Mouse (Mus musculus) macrophage (primary cell): ENCODE results near the gene Lrrc4c. TPM values are rescaled to one million over a fixed set of nuclear protein-coding genes. Genes with fewer than 3 reads are reported as not detected.

Experiments used
- H3K27ac ChIP-seq: fragments of 350-480 bp; formaldehyde crosslinking; 2 replicates; pipeline ENCODE4 v1.9.0; 2021
- H3K36me3 ChIP-seq: fragments of 350-480 bp; formaldehyde crosslinking; 2 replicates; pipeline ENCODE4 v1.9.0; 2021; ENCODE audit errors: inconsistent target
- H3K4me3 ChIP-seq: fragments of 350-480 bp; formaldehyde crosslinking; 2 replicates; pipeline ENCODE4 v1.9.0; 2021; ENCODE audit errors: inconsistent target
- H3K79me2 ChIP-seq: fragments of 350-480 bp; formaldehyde crosslinking; 2 replicates; pipeline ENCODE4 v1.9.0; 2021; ENCODE audit errors: inconsistent target
- WGBS: methylation state at CpG from one replicate; pipeline ENCODE4 v1.1.7; 2026; ENCODE audit warnings: inconsistent platforms; ENCODE audit not compliant: missing documents; 5-methylcytosine and 5-hydroxymethylcytosine counted together
- polyA plus RNA-seq: library from polyadenylated mRNA; stranded (reverse); fragments of 250-400 nt; gene quantifications from 3 replicates; pipeline ENCODE4 v1.2.4, GENCODE M21; 2018; ENCODE audit warnings: inconsistent platforms

The Lrrc4c gene
- polyA plus RNA-seq, 1 experiment from 2014 or later = not detected

DNA sequence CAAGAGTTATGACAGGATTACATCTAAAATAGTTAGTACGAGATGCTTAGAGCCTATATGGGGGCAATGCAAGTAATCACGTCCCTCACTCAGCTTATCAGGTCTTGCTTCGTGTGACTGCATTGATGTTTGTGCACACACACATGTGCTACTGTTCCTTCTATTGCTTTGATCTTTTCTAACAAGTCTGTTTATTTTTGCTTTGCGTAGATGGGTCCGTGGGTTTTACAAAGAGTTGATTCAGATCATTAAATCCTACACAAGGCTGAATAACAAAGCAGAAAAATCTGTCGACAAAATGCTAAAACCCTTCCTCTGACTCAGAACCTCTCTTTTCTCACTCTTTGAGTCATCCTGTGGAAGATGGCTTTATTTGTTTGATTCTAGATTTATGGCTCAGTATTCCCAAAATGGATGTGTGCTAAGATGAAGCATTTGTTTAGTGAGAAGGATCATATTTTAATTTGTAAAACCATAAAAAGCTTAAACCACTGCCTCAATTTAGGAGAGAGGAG lies 300.8 kb downstream of the Lrrc4c start:
- H3K4me3 ChIP-seq = no peak overlapping the region
- no peaks in the 10 kb centered on the region for H3K79me2 ChIP-seq
- H3K36me3 ChIP-seq = no peaks in the 10 kb centered on the region
- no peak overlapping the region for H3K27ac ChIP-seq
- 85% methylated on average over 6 of the region's 6 CpGs for WGBS

DNA sequence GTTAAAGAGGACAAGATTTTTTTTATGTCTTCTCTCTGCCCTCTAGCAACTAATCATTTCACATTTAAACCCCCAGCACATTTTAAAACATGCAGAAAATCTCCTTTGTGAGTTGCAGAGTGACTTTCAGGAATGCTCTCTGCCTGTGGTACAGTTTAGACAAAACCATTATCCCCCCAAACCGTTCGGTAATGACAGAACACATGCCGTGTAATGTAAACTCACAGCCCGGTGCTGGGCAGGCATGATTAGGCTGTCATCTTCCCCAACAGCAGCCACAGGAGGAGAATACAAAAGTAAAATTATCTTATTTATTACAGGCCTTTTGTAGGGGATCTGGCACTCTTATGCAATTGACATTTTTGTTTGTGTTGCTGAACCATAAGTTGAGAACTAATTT lies 349.1 kb downstream of the Lrrc4c start:
- WGBS = 80% methylated on average over 4 of the region's 4 CpGs
- Histone ChIP-seq H3K36me3 (no peaks in the 10 kb centered on the region), H3K4me3 (no peak overlapping the region), H3K27ac (no peak overlapping the region), H3K79me2 (no peaks in the 10 kb centered on the region)

DNA sequence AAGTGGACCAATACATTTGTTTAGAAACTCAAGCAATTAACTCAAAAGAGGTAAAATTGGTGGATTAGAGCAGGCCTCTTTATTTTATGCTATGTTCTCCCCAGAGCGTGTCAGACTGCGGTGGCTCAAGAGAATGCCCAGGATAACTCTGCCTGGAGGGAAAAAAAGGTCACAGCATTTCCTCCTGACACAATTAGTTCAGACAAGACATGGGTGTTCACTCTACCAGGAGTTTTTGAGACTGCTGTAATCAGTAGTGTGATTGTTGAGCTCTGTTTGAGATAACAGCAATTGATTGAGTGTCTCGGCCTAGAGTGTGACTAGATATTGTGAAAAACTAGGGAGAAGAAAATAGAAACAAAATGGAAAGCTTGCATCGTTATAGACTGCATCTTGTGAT lies 363.8 kb downstream of the Lrrc4c start:
- 89% methylated on average over 4 of the region's 4 CpGs for WGBS
- H3K4me3 ChIP-seq = no peak overlapping the region
- H3K27ac ChIP-seq = no peak overlapping the region
- H3K36me3 ChIP-seq = no peaks in the 10 kb centered on the region
- H3K79me2 ChIP-seq = no peaks in the 10 kb centered on the region

DNA sequence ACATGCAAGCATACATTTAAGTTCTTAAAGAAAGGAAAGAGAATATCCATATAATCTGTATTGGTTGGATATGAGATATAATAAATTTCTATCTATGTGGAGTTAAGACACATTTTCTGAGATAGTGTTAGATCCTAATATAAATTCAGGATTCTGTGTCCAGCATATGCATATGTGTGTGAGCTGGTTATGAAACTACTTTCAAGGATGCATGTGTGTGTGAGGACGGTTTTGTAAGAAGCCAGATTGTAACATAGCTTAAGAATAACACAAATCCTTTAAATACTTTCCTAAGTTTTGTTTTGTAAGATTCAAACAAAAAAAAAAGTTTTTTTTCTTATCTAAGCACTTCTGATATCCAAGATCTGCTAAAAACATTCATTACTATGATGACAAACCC lies 367.4 kb downstream of the Lrrc4c start:
- Histone ChIP-seq H3K36me3 (no peaks in the 10 kb centered on the region), H3K4me3 (no peak overlapping the region), H3K79me2 (no peaks in the 10 kb centered on the region), H3K27ac (no peak overlapping the region)
- 71% methylated on average over 1 of the region's 1 CpGs for WGBS

DNA sequence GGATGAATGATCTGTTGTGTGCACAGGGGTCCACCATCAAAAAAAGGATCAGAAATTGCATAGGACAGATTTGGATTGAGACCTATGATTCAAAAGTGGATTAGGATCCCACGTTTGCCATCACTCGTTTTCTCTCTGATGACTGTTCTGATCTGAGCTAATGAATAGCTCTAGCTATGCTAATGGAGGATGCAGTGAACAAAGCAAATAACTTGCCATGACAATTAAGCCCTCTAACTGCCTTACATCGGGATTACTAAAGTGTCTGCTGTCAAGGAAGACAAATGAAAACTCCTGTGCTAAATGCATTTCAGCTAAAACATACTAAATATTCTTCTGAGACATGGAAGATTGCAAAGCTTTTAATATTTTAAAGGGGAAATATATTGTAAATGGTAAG lies 387.0 kb downstream of the Lrrc4c start:
- Histone ChIP-seq H3K79me2 (no peaks in the 10 kb centered on the region), H3K36me3 (no peaks in the 10 kb centered on the region), H3K4me3 (no peak overlapping the region), H3K27ac (no peak overlapping the region)
- 52% methylated on average over 3 of the region's 3 CpGs for WGBS

DNA sequence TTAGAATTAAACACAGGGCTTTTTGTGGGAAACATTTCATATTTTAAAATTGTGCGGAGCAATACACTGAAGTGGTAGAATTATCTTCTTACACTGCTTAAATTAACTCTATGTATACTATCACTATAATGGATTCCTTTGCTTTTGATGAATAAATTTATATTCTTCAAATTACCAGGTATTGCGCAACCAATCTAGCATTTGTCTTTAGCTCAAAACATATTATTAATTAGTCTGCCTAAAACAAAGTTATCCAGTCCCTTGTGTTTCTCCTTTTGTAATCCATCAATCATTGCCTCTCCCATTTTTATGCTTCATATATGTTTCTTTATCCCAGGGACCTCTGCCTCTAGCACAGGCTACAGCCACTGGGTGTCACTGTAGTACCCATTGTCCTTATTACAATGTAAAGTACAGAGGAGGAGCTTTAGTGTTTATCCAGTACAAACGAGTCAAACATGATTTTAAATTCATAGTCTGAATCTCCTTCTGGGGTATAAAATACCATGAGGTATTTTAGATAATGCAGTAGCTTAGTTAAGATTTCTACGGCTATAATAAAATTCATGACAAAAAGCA lies 389.9 kb downstream of the Lrrc4c start:
- Histone ChIP-seq H3K36me3 (no peaks in the 10 kb centered on the region), H3K4me3 (no peak overlapping the region), H3K79me2 (no peaks in the 10 kb centered on the region), H3K27ac (no peak overlapping the region)
- 70% methylated on average over 4 of the region's 4 CpGs for WGBS

DNA sequence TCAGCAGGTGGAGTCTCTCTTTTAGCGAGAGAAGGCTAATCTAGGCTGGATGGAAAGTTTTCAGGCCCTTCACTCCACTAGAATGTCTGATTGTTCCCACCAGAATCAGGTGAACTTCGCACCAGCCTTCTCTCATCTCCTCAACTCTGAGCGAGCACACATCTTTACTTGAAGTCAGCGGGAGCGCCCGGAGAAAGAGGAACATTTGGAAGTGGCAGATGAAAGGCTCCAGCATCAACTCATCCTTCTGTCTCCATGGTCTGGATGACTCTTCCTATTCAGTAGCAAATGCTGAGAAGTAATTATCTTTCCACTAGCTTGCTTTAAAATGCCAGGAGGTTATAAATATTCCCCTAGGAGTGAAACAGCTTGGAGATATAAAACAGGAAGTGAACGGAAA lies 396.6 kb downstream of the Lrrc4c start:
- no peaks in the 10 kb centered on the region for H3K36me3 ChIP-seq
- no peak overlapping the region for H3K4me3 ChIP-seq
- no peak overlapping the region for H3K27ac ChIP-seq
- WGBS = 84% methylated on average over 7 of the region's 7 CpGs
- H3K79me2 ChIP-seq = no peaks in the 10 kb centered on the region

DNA sequence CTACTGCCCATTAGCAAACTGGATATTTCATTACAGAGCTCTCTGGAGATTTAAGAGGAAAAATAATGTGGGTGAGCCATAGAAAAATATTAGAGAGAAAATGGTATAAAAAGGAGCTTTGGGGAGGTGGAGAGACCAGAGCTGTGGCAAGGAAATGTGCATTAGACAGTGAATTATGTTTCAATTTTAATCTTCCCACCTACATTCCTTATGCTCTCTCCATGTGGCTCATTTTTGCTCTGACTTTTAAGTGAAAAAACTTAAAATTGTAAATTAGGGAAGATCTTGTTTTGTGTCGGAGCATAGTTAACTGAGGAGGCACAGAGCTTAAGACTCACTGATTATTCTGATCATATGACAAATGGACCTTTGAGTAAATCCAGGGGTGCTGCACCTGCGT lies 399.4 kb downstream of the Lrrc4c start:
- Histone ChIP-seq H3K36me3 (no peaks in the 10 kb centered on the region), H3K79me2 (no peaks in the 10 kb centered on the region), H3K4me3 (no peak overlapping the region), H3K27ac (no peak overlapping the region)
- WGBS = 75% methylated on average over 2 of the region's 2 CpGs

DNA sequence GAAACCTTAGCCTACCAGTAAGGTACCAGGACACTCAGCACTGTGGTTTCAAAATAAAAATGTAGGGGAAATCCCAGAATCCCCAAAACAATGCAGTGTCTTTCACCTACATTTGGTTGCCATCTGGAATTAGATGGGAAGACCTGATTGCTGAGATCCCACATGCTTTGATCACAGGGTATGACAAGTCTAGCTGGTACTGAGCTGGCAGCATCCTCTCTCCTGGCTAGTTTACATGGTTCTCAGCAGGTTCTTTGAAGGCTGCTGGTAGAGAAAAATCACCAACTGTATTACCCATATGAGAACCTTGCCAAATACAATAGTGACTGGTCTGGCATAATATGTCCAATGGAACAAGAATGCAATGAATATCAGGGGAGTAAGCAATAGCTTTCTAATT lies 405.4 kb downstream of the Lrrc4c start:
- H3K4me3 ChIP-seq = no peak overlapping the region
- H3K79me2 ChIP-seq = no peaks in the 10 kb centered on the region
- H3K27ac ChIP-seq = no peak overlapping the region
- H3K36me3 ChIP-seq = no peaks in the 10 kb centered on the region

DNA sequence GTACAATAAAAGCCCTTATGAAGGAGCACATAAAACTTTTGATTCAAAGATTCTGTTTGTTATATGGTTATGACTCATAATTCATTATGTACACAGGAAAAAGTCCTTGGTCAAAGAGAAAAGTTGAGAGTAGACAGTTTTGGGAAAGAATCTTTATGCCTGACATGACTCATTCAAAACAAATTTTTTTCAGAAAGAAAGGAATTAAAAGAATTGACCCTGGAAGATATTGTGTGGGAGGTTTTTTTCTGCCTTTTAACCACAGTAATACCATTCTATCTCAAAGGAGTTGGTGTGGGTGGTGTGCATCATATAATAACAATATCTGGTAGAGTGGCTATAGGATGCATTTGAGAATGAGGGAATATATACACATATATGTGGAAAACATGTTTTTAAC lies 418.1 kb downstream of the Lrrc4c start:
- Histone ChIP-seq H3K4me3 (no peak overlapping the region), H3K27ac (no peak overlapping the region), H3K36me3 (no peaks in the 10 kb centered on the region), H3K79me2 (no peaks in the 10 kb centered on the region)

DNA sequence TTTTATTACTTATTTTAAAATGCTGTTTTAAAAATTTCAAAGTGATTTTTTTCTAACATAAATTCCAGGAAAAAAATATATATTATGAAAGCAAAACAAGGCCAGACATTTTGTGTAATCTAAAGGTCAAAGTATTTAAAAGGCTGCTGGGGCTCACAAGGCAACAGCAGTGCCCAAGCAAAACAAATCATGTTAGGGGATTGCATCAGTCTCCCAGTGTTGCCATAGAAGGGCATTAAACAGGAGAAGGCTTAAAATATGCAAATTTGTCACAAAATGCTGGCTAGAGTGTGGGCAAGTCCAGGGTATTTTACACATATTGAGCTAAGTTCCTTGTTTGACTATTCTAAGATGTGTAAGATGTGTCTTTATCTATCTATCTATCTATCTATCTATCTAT lies 437.1 kb downstream of the Lrrc4c start:
- Histone ChIP-seq H3K79me2 (no peaks in the 10 kb centered on the region), H3K4me3 (no peak overlapping the region), H3K36me3 (no peaks in the 10 kb centered on the region), H3K27ac (no peak overlapping the region)

DNA sequence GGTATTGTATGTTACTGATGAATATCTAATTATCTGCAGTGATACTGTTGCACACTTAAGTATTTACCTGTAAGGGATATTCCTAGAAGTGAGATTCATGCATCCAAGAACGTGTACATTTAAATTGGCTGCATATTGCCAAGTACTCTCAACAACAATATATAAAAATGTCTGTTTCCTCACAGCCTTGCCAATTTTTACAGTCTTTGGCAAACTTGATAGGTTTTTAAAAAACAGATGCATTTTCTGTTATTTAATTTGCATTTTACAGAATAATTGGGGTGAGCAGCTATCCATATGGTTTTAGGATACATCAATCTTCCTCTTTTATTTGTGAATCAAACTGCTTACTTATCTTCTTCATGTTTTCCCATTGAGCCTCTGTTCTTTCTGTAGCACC lies 439.7 kb downstream of the Lrrc4c start:
- no peak overlapping the region for H3K4me3 ChIP-seq
- 86% methylated on average over 1 of the region's 1 CpGs for WGBS

DNA sequence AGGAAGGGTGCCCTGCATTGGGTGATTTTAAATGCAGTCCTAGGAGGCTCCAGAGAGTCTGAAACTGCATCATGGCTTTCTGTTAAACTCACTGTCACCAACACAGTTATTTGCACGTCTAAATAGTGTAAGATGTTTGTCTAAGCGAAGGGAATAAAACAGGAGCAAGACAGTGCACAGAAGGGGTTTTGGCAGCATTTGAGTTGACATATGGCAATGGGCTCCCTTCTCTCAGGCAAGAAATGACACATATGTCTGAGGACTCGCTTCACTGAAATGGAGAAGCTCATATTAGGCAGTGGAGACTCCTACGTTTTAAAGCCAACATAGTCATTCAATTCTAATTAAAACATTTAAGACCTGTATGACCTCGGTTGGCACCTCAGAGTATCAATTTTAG lies 445.6 kb downstream of the Lrrc4c start:
- no peaks in the 10 kb centered on the region for H3K36me3 ChIP-seq
- H3K79me2 ChIP-seq = no peaks in the 10 kb centered on the region
- H3K4me3 ChIP-seq = no peak overlapping the region
- no peak overlapping the region for H3K27ac ChIP-seq
- 85% methylated on average over 5 of the region's 5 CpGs for WGBS

More for the DNA sequence above, 439.7 kb downstream of the Lrrc4c start:
- Histone ChIP-seq H3K36me3 (no peaks in the 10 kb centered on the region), H3K27ac (no peak overlapping the region), H3K79me2 (no peaks in the 10 kb centered on the region)

DNA sequence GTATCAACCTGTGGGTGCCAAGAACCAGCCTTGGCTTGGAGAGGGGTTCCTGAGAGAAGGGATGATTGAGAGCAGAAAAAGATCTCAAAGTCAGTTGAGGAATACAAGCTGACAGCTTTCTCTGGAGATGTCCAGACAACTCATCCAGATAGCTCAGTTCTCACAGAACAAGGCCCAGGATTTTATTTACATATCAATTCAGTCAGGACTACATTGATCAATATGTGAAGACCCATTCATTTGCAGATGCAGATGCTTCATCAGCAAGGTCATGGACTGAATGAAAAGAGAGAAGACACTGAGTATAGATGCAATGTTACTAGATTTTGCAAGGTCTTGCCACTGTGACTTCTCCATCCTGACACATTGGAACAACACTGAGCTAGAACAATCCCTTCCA lies 457.4 kb downstream of the Lrrc4c start:
- Histone ChIP-seq H3K4me3 (no peak overlapping the region), H3K36me3 (no peaks in the 10 kb centered on the region), H3K27ac (no peak overlapping the region), H3K79me2 (no peaks in the 10 kb centered on the region)

DNA sequence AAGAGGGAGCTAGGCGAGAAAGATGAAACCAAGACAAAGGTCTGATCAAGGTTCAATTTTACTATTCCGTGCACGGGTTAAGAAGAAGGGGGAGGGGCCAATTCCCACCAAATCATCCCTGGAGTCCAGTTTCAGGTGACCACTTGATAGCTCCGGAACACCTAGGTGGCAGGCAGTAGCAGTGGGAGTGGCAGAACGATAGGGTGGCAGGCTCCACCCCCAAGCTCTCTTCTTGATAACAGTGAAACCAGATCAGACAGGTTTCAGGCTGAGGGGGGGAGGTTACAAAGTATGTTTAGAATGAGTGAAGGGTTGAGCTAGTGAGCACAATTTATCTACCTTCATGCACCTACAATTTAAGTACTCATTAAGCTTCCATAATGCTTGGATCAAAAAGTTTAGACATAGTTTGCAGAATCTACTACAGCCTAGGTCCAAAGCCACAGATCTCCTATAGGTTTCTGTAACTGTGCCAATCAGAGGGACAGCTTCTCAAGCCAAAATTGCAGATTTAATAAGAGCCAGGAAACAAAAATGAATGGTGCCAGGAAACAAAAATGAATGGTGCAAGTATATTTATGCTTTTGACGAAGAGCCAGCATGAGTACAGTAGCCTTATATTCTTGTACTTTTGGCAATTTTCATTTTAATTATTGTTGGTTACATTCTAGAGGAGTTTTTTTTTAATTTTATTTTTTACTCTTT lies 478.9 kb downstream of the Lrrc4c start:
- 41% methylated on average over 6 of the region's 6 CpGs for WGBS
- Histone ChIP-seq H3K27ac (no peak overlapping the region), H3K36me3 (no peaks in the 10 kb centered on the region), H3K4me3 (no peak overlapping the region), H3K79me2 (no peaks in the 10 kb centered on the region)

DNA sequence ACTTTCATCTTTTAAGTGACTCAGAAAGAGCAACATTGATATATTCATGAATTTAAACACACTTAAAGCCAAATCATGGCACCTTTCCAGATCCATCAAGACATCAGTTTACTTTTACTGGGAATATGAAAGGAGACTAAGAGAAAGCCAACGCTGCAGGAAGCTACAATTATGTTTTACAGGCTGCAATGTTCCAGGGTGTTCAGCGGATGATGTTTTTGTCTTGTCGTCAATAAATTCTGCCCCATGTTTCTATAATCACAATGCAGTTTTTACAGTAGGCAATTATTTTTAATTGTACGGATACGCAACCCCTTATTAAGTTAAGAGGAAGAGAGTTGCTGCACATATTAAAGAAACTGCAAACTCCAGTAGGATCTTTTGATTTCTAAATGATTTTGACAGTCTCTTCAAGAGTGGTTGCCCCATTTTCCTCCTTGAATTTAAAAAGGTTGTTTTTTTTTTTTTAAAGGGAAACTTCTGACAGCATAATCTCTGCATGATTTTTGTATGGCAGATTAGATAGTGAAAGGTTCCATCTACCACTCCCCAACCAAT lies 532.9 kb downstream of the Lrrc4c start:
- H3K36me3 ChIP-seq = no peaks in the 10 kb centered on the region
- no peak overlapping the region for H3K27ac ChIP-seq
- no peak overlapping the region for H3K4me3 ChIP-seq
- no peaks in the 10 kb centered on the region for H3K79me2 ChIP-seq
- 93% methylated on average over 5 of the region's 5 CpGs for WGBS
